Mouse (Mus musculus) megakaryocyte, embryonic 14.5 days (primary cell): Measurements from ENCODE around the gene Gm9945.

Experiments used
- FLI1 ChIP-seq: IDR thresholded peaks from 2 replicates; pipeline ENCODE4 v1.6.1; 2012; ENCODE audit warnings: low read length, inconsistent platforms, mixed read lengths
- GATA1 ChIP-seq: IDR thresholded peaks from 3 replicates; pipeline ENCODE4 v1.6.1; 2012; ENCODE audit warnings: mixed read lengths, low read length, inconsistent platforms, borderline replicate concordance

- TF ChIP-seq FLI1 (no peak), GATA1 (no peak)
Observed at GRCm38 (mm10) chr11:53522930-53523329, 43.0 kb downstream of the Gm9945 start.
